ENCODE assay signal across 8 mouse cellular contexts in genomic region chr9:63132673-63133601, GRCm38 (mm10). TPM values are rescaled to one million over a fixed set of nuclear protein-coding genes. Genes with fewer than 3 reads are reported as not detected.
A peak's percentile ranks its signal among the peaks of the same experiment; 100 is the strongest.
DNase-seq lines count a peak whose midpoint lies in the region; ATAC-seq and TF ChIP-seq lines count a peak whose summit lies in the region.

No protein-coding gene starts in this region.

- no peak overlapping the region for H3K27ac ChIP-seq in ES-E14 (ENCODE audit: insufficient read depth, low read depth, low read length, poor library complexity, severe bottlenecking)
- peak overlapping the region; percentile 74 for H3K27ac ChIP-seq in forebrain, postnatal 0 days (ENCODE audit: low read depth, low read length)
- H3K27ac ChIP-seq in lung, embryonic 14.5 days (ENCODE audit: low read depth) = peak overlapping the region; percentile 80

- H3K36me3 ChIP-seq in ES-E14 (ENCODE audit: control insufficient read depth, insufficient read depth, low read length, poor library complexity, severe bottlenecking) = no peaks in the 10 kb centered on the region
- no peaks in the 10 kb centered on the region for H3K36me3 ChIP-seq in forebrain, postnatal 0 days (ENCODE audit: insufficient read depth)
- H3K36me3 ChIP-seq in lung, embryonic 14.5 days (ENCODE audit: insufficient read depth) = no peaks in the 10 kb centered on the region

- peak; percentile 99 for ATAC-seq in forebrain, postnatal 0 days
- peak; percentile 98 for ATAC-seq in lung, embryonic 14.5 days (ENCODE audit: insufficient read depth)
- peak; percentile 79 for ATAC-seq in neutrophil, adult 5-6 weeks (ENCODE audit: extremely low read depth, insufficient number of reproducible peaks, low FRiP score, poor library complexity, severe bottlenecking)

- peaks cover 7 to 8% of the 10 kb centered on the region in 2 experiments; a peak in 3 of 4 replicates for H3K4me1 ChIP-seq in ES-E14 (ENCODE audit: control insufficient read depth in 2 of 2, insufficient read depth in 2 of 2, low read length in 2 of 2, poor library complexity in 1 of 2)
- peaks cover 6% of the 10 kb centered on the region for H3K4me1 ChIP-seq in forebrain, postnatal 0 days (ENCODE audit: insufficient read depth)
- H3K4me1 ChIP-seq in lung, embryonic 14.5 days (ENCODE audit: insufficient read depth) = peaks cover 6% of the 10 kb centered on the region; the same call in 1 of the 2 replicates

- DNase-seq in ES-E14 (ENCODE audit: low read depth, low spot score) = peak; percentile 85
- peak; percentile 95 for DNase-seq in cerebellum, adult 11 months
- DNase-seq in forebrain, postnatal 0 days = peak; percentile 95
- DNase-seq in heart, postnatal 4 days = peak; percentile 95
- DNase-seq in layer of hippocampus, adult 8-10 months (ENCODE audit: low spot score in 2 of 2) = peak; percentile 92 to 96
- DNase-seq in lung, embryonic 14.5 days = peak; percentile 97
- DNase-seq in testis, postnatal 14 days (ENCODE audit: low spot score) = peak; percentile 93

- H3K4me3 ChIP-seq in ES-E14 (ENCODE audit: insufficient read depth in 1 of 2, low read depth in 1 of 2, low read length in 2 of 2, poor library complexity in 1 of 2, severe bottlenecking in 1 of 2) = peak overlapping the region; percentile 71 to 76
- peak overlapping the region; percentile 71 for H3K4me3 ChIP-seq in forebrain, postnatal 0 days (ENCODE audit: low read depth, low read length)
- H3K4me3 ChIP-seq in lung, embryonic 14.5 days (ENCODE audit: low read depth, low read length) = peak overlapping the region; percentile 62

- peak overlapping the region; percentile 81 for H3K4me2 ChIP-seq in forebrain, postnatal 0 days (ENCODE audit: low read depth)
- peak overlapping the region; percentile 87 for H3K4me2 ChIP-seq in lung, embryonic 14.5 days

- under 1% methylated on average over 48 of the region's 48 CpGs for WGBS in forebrain, postnatal 0 days
- WGBS in lung, embryonic 14.5 days = 1% methylated on average over 48 of the region's 48 CpGs

- in situ Hi-C loops in ES-E14 (cut with MboI; ENCODE audit: low sequenced_read_pairs in 2 of 2, unreplicated experiment in 2 of 2) = loop anchor here (10.0 to 25.0 kb wide), 2 partner anchors 704 to 712 kb away; no protein-coding TSS in a partner anchor

- H3K9me3 ChIP-seq in ES-E14 (ENCODE audit: control insufficient read depth, insufficient read depth, low read depth, low read length) = no peaks in the 10 kb centered on the region
- no peaks in the 10 kb centered on the region for H3K9me3 ChIP-seq in forebrain, postnatal 0 days (ENCODE audit: low read length)
- no peaks in the 10 kb centered on the region for H3K9me3 ChIP-seq in lung, embryonic 14.5 days (ENCODE audit: low read depth, low read length)

- peak; percentile 19; the same call in 1 of the 2 replicates for TF ChIP-seq CTCF in forebrain, postnatal 0 days (IDR thresholded peaks at IDR 0.05; ENCODE audit: low read depth)
- TF ChIP-seq CTCF in lung, embryonic 14.5 days (IDR thresholded peaks at IDR 0.05; ENCODE audit: low read depth) = no peak

- H3K9ac ChIP-seq in ES-E14 (ENCODE audit: insufficient read depth, low read depth, low read length, poor library complexity, severe bottlenecking) = peak overlapping the region; percentile 77
- H3K9ac ChIP-seq in forebrain, postnatal 0 days = peak overlapping the region; percentile 59
- H3K9ac ChIP-seq in lung, embryonic 14.5 days = peak overlapping the region; percentile 74

- peaks cover 40% of the 10 kb centered on the region for H3K27me3 ChIP-seq in forebrain, postnatal 0 days (ENCODE audit: insufficient read depth, low read length)
- H3K27me3 ChIP-seq in lung, embryonic 14.5 days (ENCODE audit: insufficient read depth, low read length) = peaks cover 44% of the 10 kb centered on the region

TF ChIP-seq in ES-E14, 5 proteins besides CTCF, POLR2A, EP300 and RAD21:
- TF ChIP-seq ZC3H11A (IDR thresholded peaks at IDR 0.05; ENCODE audit: borderline replicate concordance, low read depth, low read length) (no peak), ZNF384 (IDR thresholded peaks at IDR 0.05; ENCODE audit: low read depth, low read length) (no peak), MAFK (IDR thresholded peaks at IDR 0.05; ENCODE audit: insufficient read depth, low read depth, low read length) (0 out of 2 replicates have a peak, but pooled peaks have one; percentile 11), CHD2 (IDR thresholded peaks at IDR 0.05; ENCODE audit: low read depth, low read length) (no peak), HCFC1 (IDR thresholded peaks at IDR 0.05; ENCODE audit: borderline replicate concordance, insufficient read depth, low read length) (peak; percentile 64; the same call in 1 of the 2 replicates)

RNA-seq across cellular contexts. Expression of gene Skor1, which starts 15.8 kb away (rescaled TPM):
- 0.54 and 0.58 TPM in 2 replicates for total RNA-seq in ES-E14 (2012; rRNA removed)
- 0.69 and 1.0 TPM in 2 replicates for total RNA-seq in forebrain, postnatal 0 days (2014; rRNA removed)
- 0.30 and 0.35 TPM in 2 replicates for polyA plus RNA-seq in forebrain, postnatal 0 days (2015; fragmentation: Nextera tagmentation; extraction: Ambion mirVana)
- under 1 TPM; 0.10 to 0.23 TPM for total RNA-seq in heart, postnatal 4 days (2021)
- under 1 TPM in 1 of 4 experiments, not detected in 3; 0.18 TPM for total RNA-seq in layer of hippocampus, adult 8-10 months (2022)
- not detected in 2 replicates for polyA plus RNA-seq in lung, embryonic 14.5 days (2014; fragmentation: Nextera tagmentation; extraction: Ambion mirVana)
- total RNA-seq in neutrophil, adult 5-6 weeks (2017) = not detected in 2 replicates
